Mouse (Mus musculus) liver, adult 2 months (tissue): Measurements from ENCODE around the gene Gm21149. TPM values are rescaled to one million over a fixed set of nuclear protein-coding genes. Genes with fewer than 3 reads are reported as not detected.
A peak's percentile ranks its signal among the peaks of the same experiment; 100 is the strongest.
"Not testable (repeated sequence)": the region's sequence is repeated elsewhere in the genome, so short reads cannot be mapped to it uniquely, and the experiment has no call there.

Experiments
- DNase-seq: peaks from one replicate; pipeline ENCODE4 v3.0.0-alpha.2; 2011; ENCODE audit warnings: low read depth, low spot score; ENCODE audit errors: extremely low read depth
- H3K27ac ChIP-seq: fragments of 200-500 bp; replicated peaks from 2 replicates; pipeline ENCODE4 v1.5.1; 2012; ENCODE audit warnings: low read depth, mild to moderate bottlenecking, control low read depth, inconsistent platforms, low read length; ENCODE audit not compliant: insufficient read depth
- H3K27me3 ChIP-seq: fragments of 200-500 bp; 2 replicates; pipeline ENCODE4 v1.6.1; 2012; ENCODE audit warnings: mild to moderate bottlenecking, moderate library complexity, low read length, inconsistent platforms; ENCODE audit not compliant: control insufficient read depth, insufficient read depth
- H3K36me3 ChIP-seq: fragments of 200-500 bp; 2 replicates; pipeline ENCODE4 v1.6.1; 2012; ENCODE audit warnings: low read length, inconsistent platforms; ENCODE audit not compliant: control insufficient read depth, insufficient read depth
- H3K4me1 ChIP-seq: fragments of 200-500 bp; 2 replicates; pipeline ENCODE4 v1.6.1; 2011; ENCODE audit warnings: low read length; ENCODE audit not compliant: control insufficient read depth, insufficient read depth
- H3K4me3 ChIP-seq: fragments of 200-500 bp; 2 replicates; pipeline ENCODE4 v1.5.1; 2011; ENCODE audit warnings: low read depth, mild to moderate bottlenecking, control low read depth, low read length, moderate library complexity; ENCODE audit not compliant: insufficient read depth
- H3K79me2 ChIP-seq: fragments of 200-500 bp; 2 replicates; pipeline ENCODE4 v1.6.1; 2012; ENCODE audit warnings: inconsistent platforms, mild to moderate bottlenecking, low read length, moderate library complexity; ENCODE audit not compliant: control insufficient read depth, insufficient read depth
- H3K9ac ChIP-seq: fragments of 200-500 bp; 2 replicates; pipeline ENCODE4 v1.6.1; 2012; ENCODE audit warnings: low read depth, mild to moderate bottlenecking, control low read depth, inconsistent platforms, low read length
- CTCF ChIP-seq: fragments of 200-500 bp; IDR thresholded peaks from 2 replicates; pipeline ENCODE4 v1.5.1; 2011; ENCODE audit warnings: low read depth, low read length, control low read depth
- POLR2A ChIP-seq: fragments of 200-500 bp; IDR thresholded peaks from 2 replicates; pipeline ENCODE4 v1.6.1; 2011; ENCODE audit warnings: low read length, control low read depth; ENCODE audit not compliant: insufficient read depth; ENCODE audit errors: extremely low read depth
- WGBS: fragments of 180-500 bp; shearing (Covaris S2); methylation state at CpG from one replicate; pipeline ENCODE4 v1.1.7; 2018; 5-methylcytosine and 5-hydroxymethylcytosine counted together
- polyA plus RNA-seq: library from polyadenylated mRNA; depleted of rRNA; stranded (reverse); fragments of >200 nt; gene quantifications from 2 replicates; pipeline ENCODE4 v1.2.3, GENCODE M21; 2012
- total RNA-seq: library from RNA; depleted of rRNA; stranded (reverse); fragments of >200 nt; gene quantifications from 2 replicates; pipeline ENCODE4 v1.2.3, GENCODE M21; 2014

Gene Gm21149
- total and polyA plus RNA-seq, 2 experiments: not detected

- H3K36me3 ChIP-seq, DNase-seq, H3K27ac ChIP-seq, H3K27me3 ChIP-seq, H3K9ac ChIP-seq, H3K4me1 ChIP-seq, H3K4me3 ChIP-seq, H3K79me2 ChIP-seq: not testable (repeated sequence)
- TF ChIP-seq CTCF: 0 out of 2 replicates have a peak, but pooled peaks have one; percentile 17
- 59% methylated on average over 6 of the region's 6 CpGs for WGBS
Observed at GRCm38 (mm10) chr5:15508460-15509451, 32.4 kb upstream of the Gm21149 start.

GRCm38 (mm10) chr5:15507757-15508459 lies 31.6 kb upstream of the Gm21149 start:
- H3K9ac ChIP-seq, H3K36me3 ChIP-seq, H3K79me2 ChIP-seq, H3K4me3 ChIP-seq, H3K4me1 ChIP-seq, DNase-seq, H3K27me3 ChIP-seq, H3K27ac ChIP-seq: not testable (repeated sequence)
- 59% methylated on average over 6 of the region's 6 CpGs for WGBS

DNA sequence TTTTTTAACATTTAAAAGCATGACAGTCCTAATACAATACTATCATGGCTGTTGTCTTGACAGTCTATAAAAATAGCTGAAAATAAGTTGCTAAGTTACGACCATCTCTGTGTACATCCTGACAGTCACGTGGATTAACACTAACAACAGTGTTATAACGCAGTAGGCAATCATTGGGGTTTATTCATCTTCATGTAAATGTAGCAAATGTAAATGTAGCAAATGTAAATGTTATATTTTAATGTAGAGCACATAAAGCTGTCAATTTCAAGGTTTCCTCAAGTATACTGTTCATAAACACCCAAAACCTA lies 30.9 kb upstream of the Gm21149 start:
- TF ChIP-seq CTCF: no peak
- TF ChIP-seq POLR2A: no peak
- H3K9ac ChIP-seq: no peak overlapping the region
- no peak overlapping the region for H3K4me3 ChIP-seq
- peaks cover 3% of the 10 kb centered on the region; the same call in 1 of the 2 replicates for H3K27me3 ChIP-seq
- no peak overlapping the region for H3K27ac ChIP-seq
- WGBS: 79% methylated on average over 3 of the region's 3 CpGs
- H3K36me3 ChIP-seq: no peaks in the 10 kb centered on the region
- no peaks in the 10 kb centered on the region for H3K4me1 ChIP-seq
- H3K79me2 ChIP-seq: no peaks in the 10 kb centered on the region
- no peak for DNase-seq

GRCm38 (mm10) chr5:15506575-15507308 lies 30.4 kb upstream of the Gm21149 start:
- H3K4me1 ChIP-seq: no peaks in the 10 kb centered on the region
- H3K36me3 ChIP-seq: no peaks in the 10 kb centered on the region
- peak; percentile 27 for DNase-seq
- 42% methylated on average over 16 of the region's 16 CpGs for WGBS
- TF ChIP-seq CTCF (peak; percentile 82), POLR2A (no peak)
- no peak overlapping the region for H3K27ac ChIP-seq
- no peaks in the 10 kb centered on the region for H3K79me2 ChIP-seq
- no peak overlapping the region for H3K9ac ChIP-seq
- H3K27me3 ChIP-seq: 0 out of 2 replicates have a peak, but pooled peaks cover 2% of the 10 kb centered on the region
- H3K4me3 ChIP-seq: no peak overlapping the region

GRCm38 (mm10) chr5:15498774-15499400 lies 22.6 kb upstream of the Gm21149 start:
- H3K4me1 ChIP-seq, H3K79me2 ChIP-seq, DNase-seq, H3K36me3 ChIP-seq, H3K4me3 ChIP-seq, H3K27me3 ChIP-seq, H3K9ac ChIP-seq, H3K27ac ChIP-seq: not testable (repeated sequence)
- WGBS: 22% methylated on average over 5 of the region's 5 CpGs
- TF ChIP-seq CTCF: peak; percentile 59

DNA sequence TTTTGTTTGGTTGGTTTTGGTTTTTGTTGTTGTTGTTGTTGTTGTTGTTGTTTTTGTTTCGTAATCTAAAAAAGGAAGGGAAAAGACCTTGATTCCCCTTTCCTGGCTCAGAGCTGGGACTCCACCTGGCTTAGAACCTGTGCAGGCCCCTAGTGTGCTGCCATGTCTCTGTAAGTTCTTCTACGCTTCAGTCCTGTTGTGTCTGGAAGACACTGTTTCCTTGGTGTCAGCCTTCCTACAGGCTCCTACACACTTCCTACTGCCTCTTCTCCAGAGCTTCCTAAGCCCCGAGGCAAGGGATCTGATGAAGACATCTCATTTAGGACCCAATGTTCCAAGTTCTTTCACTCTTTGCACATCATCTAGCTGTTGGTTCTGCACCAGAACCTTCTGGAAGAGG lies 22.0 kb upstream of the Gm21149 start:
- 66% methylated on average over 3 of the region's 3 CpGs for WGBS
- H3K27ac ChIP-seq, H3K4me1 ChIP-seq, H3K79me2 ChIP-seq, H3K4me3 ChIP-seq, DNase-seq, H3K9ac ChIP-seq, H3K27me3 ChIP-seq, H3K36me3 ChIP-seq: not testable (repeated sequence)

- WGBS: 48% methylated on average over 2 of the region's 2 CpGs
- H3K9ac ChIP-seq, H3K4me3 ChIP-seq, DNase-seq, H3K79me2 ChIP-seq, H3K27ac ChIP-seq, H3K36me3 ChIP-seq, H3K4me1 ChIP-seq, H3K27me3 ChIP-seq: not testable (repeated sequence)
Observed at GRCm38 (mm10) chr5:15490934-15491333, 14.6 kb upstream of the Gm21149 start.
